Mouse (Mus musculus): ENCODE data around the gene Asl. TPM values are rescaled to one million over a fixed set of nuclear protein-coding genes. Genes with fewer than 3 reads are reported as not detected.
A peak's percentile ranks its signal among the peaks of the same experiment; 100 is the strongest.

Gene Asl
- polyA plus RNA-seq (2015; fragmentation: Nextera tagmentation; extraction: Ambion mirVana): 16.0 and 22.2 TPM in 2 replicates

GRCm38 (mm10) chr5:130029142-130029897 lies at the start of gene Asl, which contains the start of gene Crcp:
Asl (minus strand) TSS chr5:130029247.
Crcp (plus strand) TSS chr5:130029290.
- peaks cover 7% of the 10 kb centered on the region; the same call in 1 of the 2 replicates for H3K27me3 ChIP-seq
- peak within 1 kb of the TSS; percentile 79 for H3K9ac ChIP-seq
- WGBS: 1% methylated on average over 51 of the region's 51 CpGs
- H3K4me2 ChIP-seq: peak within 1 kb of the TSS; percentile 70
- no peaks in the 10 kb centered on the region for H3K36me3 ChIP-seq
- no peaks in the 10 kb centered on the region for H3K9me3 ChIP-seq (replicated peaks)
- peak within 1 kb of the TSS; percentile 91 for H3K4me3 ChIP-seq
- peak within 1 kb of the TSS; percentile 95 for H3K27ac ChIP-seq
- peak; percentile 79 for ATAC-seq (replicated peaks; ENCODE audit: insufficient number of reproducible peaks, insufficient read depth, low FRiP score, low read depth)
- peaks cover 7% of the 10 kb centered on the region for H3K4me1 ChIP-seq (replicated peaks)

GRCm38 (mm10) chr5:130078834-130079156 lies 49.7 kb upstream of the Asl start:
- Histone ChIP-seq H3K4me1 (replicated peaks) (peaks cover 11% of the 10 kb centered on the region), H3K27me3 (peaks cover 8% of the 10 kb centered on the region), H3K36me3 (no peaks in the 10 kb centered on the region), H3K27ac (no peak overlapping the region; the same call in 1 of the 2 replicates), H3K4me2 (peak overlapping the region; percentile 96), H3K4me3 (peak overlapping the region; percentile 73), H3K9ac (peak overlapping the region; percentile 72), H3K9me3 (replicated peaks) (no peaks in the 10 kb centered on the region)
- ATAC-seq (replicated peaks; ENCODE audit: insufficient number of reproducible peaks, insufficient read depth, low FRiP score, low read depth): no peak
- WGBS: 44% methylated on average over 6 of the region's 6 CpGs

- Histone ChIP-seq H3K4me1 (replicated peaks) (peaks cover 11% of the 10 kb centered on the region), H3K4me2 (no peak overlapping the region), H3K27ac (no peak overlapping the region; the same call in 1 of the 2 replicates), H3K9ac (no peak overlapping the region), H3K9me3 (replicated peaks) (no peaks in the 10 kb centered on the region), H3K36me3 (no peaks in the 10 kb centered on the region), H3K4me3 (no peak overlapping the region), H3K27me3 (peaks cover 8% of the 10 kb centered on the region)
- no peak for ATAC-seq (replicated peaks; ENCODE audit: insufficient number of reproducible peaks, insufficient read depth, low FRiP score, low read depth)
- 63% methylated on average over 9 of the region's 9 CpGs for WGBS
Measured at GRCm38 (mm10) chr5:130078096-130078833, 49.2 kb upstream of the Asl start.

DNA sequence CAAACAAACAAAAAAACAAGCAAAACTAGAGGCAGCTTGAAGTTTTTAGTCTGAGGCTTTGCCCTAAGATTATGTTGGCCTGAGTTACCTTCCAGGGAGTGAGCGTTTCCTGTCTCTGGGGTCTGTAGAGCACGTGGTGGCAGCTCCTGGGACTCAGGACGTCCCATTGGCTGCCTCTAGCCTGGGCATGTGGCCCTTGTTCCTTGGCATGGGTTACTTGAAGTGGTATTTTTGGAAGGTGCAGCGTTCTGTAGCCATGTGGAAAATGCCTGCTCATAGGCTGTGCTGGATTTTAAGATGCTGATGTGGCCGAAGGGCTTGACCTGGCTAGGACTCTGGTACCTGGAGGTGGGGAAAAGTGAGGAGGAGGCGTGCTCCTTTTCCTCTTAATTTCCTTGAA lies 47.3 kb upstream of the Asl start:
- Histone ChIP-seq H3K27ac (no peak overlapping the region), H3K9me3 (replicated peaks) (no peaks in the 10 kb centered on the region), H3K4me2 (no peak overlapping the region), H3K9ac (no peak overlapping the region), H3K4me1 (replicated peaks) (peaks cover 11% of the 10 kb centered on the region), H3K4me3 (no peak overlapping the region), H3K27me3 (peaks cover 8% of the 10 kb centered on the region), H3K36me3 (no peaks in the 10 kb centered on the region)
- 51% methylated on average over 6 of the region's 6 CpGs for WGBS
- no peak for ATAC-seq (replicated peaks; ENCODE audit: insufficient number of reproducible peaks, insufficient read depth, low FRiP score, low read depth)

GRCm38 (mm10) chr5:130074491-130074890 lies 45.4 kb upstream of the Asl start:
- Histone ChIP-seq H3K27me3 (peaks cover 16% of the 10 kb centered on the region), H3K36me3 (no peaks in the 10 kb centered on the region), H3K27ac (no peak overlapping the region), H3K4me1 (replicated peaks) (0 out of 2 replicates have a peak, but pooled peaks cover 3% of the 10 kb centered on the region), H3K4me2 (no peak overlapping the region), H3K4me3 (no peak overlapping the region), H3K9me3 (replicated peaks) (no peaks in the 10 kb centered on the region), H3K9ac (no peak overlapping the region)
- 69% methylated on average over 6 of the region's 6 CpGs for WGBS
- ATAC-seq (replicated peaks; ENCODE audit: insufficient number of reproducible peaks, insufficient read depth, low FRiP score, low read depth): no peak

DNA sequence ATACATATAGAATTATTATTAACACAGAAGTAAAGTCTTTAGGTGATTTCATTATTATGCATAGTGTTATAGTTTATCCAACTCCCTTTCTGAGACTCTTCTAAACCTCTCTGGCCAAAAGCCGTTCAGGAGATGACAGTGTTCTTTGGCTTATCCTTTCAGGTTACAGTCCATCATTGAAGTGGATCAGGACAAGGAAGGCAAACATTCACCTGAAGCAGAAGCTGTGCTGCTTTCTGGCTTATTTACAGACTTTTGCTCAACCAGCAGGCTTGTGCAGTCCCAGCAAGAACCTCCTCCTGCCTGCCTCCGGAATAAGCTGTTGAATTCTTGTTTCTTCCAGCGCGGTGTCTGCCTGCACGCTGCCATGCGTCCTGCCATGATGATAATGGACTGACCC lies 44.0 kb upstream of the Asl start, which contains the start of gene Tpst1:
Gene Tpst1, plus strand, starts transcription at position 301 of the 400 bp plus-strand sequence.
- Histone ChIP-seq H3K27ac (no peak within 1 kb of the TSS), H3K36me3 (no peaks in the 10 kb centered on the region), H3K9me3 (replicated peaks) (no peaks in the 10 kb centered on the region), H3K9ac (no peak within 1 kb of the TSS), H3K4me3 (no peak within 1 kb of the TSS), H3K4me1 (replicated peaks) (0 out of 2 replicates have a peak, but pooled peaks cover 3% of the 10 kb centered on the region), H3K4me2 (no peak within 1 kb of the TSS), H3K27me3 (peaks cover 17% of the 10 kb centered on the region)
- 82% methylated on average over 6 of the region's 6 CpGs for WGBS
- no peak for ATAC-seq (replicated peaks; ENCODE audit: insufficient number of reproducible peaks, insufficient read depth, low FRiP score, low read depth)

DNA sequence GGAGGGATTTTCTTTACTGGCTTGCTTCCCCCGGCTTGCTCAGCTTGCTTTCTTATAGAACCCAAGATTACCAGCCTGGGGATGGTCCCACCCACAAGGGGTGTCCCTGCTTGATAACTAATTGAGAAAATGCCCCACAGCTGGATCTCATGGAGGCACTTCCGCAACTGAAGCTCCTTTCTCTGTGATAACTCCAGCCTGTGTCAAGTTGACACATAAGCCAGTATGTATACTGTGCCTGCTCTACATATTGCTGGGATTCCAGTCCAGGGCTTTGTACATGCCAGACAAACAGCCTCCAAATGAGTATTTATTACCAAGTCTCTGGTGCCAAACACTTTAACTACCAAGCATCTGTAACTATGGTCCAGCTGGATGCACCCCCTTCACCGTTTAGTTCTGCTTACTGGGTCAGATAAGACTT lies 38.8 kb upstream of the Asl start:
- no peak overlapping the region for H3K4me2 ChIP-seq
- WGBS: 48% methylated on average over 3 of the region's 3 CpGs
- ATAC-seq (replicated peaks; ENCODE audit: insufficient number of reproducible peaks, insufficient read depth, low FRiP score, low read depth): no peak

DNA sequence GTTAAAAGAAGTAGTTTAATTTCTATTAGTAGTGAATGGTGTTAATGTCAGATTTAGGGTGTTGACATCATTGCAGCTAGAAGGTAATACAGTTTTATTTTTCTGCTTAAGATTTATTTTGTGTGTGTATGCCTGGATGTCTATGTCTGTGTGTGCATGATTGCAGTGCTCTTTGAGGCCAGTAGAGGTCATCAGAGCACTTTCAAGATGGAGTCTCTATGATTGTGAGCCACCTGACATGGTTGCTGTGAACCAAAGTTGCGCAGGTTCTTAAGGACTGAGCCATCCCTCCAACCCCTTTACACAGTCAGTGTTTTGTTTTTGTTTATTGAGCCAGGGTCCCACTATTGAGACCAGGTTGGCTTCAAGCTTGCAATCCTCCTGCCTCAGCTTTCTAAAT lies 36.5 kb upstream of the Asl start:
- Histone ChIP-seq H3K27me3 (peaks cover 6% of the 10 kb centered on the region), H3K27ac (no peak overlapping the region), H3K9me3 (replicated peaks) (no peaks in the 10 kb centered on the region; the same call in 1 of the 2 replicates), H3K36me3 (no peaks in the 10 kb centered on the region), H3K4me3 (no peak overlapping the region), H3K4me2 (no peak overlapping the region), H3K9ac (no peak overlapping the region), H3K4me1 (replicated peaks) (no peaks in the 10 kb centered on the region)
- 93% methylated on average over 1 of the region's 1 CpGs for WGBS
- no peak for ATAC-seq (replicated peaks; ENCODE audit: insufficient number of reproducible peaks, insufficient read depth, low FRiP score, low read depth)

More for the DNA sequence above, 38.8 kb upstream of the Asl start:
- H3K4me1 ChIP-seq (replicated peaks): no peaks in the 10 kb centered on the region
- H3K27me3 ChIP-seq: peaks cover 9% of the 10 kb centered on the region
- H3K27ac ChIP-seq: no peak overlapping the region
- no peaks in the 10 kb centered on the region for H3K36me3 ChIP-seq
- H3K4me3 ChIP-seq: no peak overlapping the region
- no peak overlapping the region for H3K9ac ChIP-seq
- H3K9me3 ChIP-seq (replicated peaks): no peaks in the 10 kb centered on the region; the same call in 1 of the 2 replicates

DNA sequence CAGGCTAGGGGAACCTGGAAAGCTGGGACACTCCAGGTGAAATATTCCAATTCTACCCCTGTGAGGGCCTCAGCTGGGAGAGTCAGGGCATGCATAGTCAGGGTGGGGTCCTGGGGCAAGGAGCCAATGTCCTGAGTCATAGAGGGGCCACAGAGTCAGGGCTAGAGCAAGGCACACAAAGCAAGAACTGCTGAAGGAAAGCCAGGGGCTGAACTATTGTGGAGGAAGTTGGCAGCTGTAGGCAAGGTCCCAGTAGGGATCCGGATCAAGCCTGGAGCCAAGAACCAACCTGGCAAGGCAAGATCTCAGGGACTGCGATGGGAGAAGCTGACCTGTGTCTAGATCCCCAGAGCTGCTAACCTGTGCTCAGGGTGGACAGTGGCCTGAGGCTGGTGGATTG lies 34.7 kb upstream of the Asl start:
- Histone ChIP-seq H3K4me2 (no peak overlapping the region), H3K9me3 (replicated peaks) (no peaks in the 10 kb centered on the region; the same call in 1 of the 2 replicates), H3K4me3 (no peak overlapping the region), H3K36me3 (no peaks in the 10 kb centered on the region), H3K27me3 (no peaks in the 10 kb centered on the region; the same call in 1 of the 2 replicates), H3K27ac (no peak overlapping the region), H3K9ac (no peak overlapping the region), H3K4me1 (replicated peaks) (peaks cover 11% of the 10 kb centered on the region)
- 74% methylated on average over 2 of the region's 2 CpGs for WGBS
- no peak for ATAC-seq (replicated peaks; ENCODE audit: insufficient number of reproducible peaks, insufficient read depth, low FRiP score, low read depth)

DNA sequence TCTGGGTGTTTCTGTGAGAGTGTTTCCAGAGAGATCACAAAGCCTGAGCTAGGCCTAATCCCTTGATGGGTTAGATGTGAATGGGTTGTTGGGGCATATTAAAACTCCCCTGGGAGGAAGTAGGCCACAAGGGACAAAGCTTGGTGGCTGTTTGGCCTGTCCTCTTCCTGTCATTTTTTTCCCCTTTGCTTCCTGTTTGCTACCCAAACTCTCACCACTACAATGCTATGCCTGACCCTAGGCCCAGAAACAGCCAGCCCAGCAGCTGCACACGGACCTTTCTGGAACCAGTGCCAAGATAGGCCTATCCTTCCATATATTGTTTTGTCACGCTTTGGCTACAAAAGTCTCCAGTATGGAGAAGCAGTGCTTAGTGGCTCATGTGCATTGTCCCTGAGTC lies 33.0 kb upstream of the Asl start:
- no peak for ATAC-seq (replicated peaks; ENCODE audit: insufficient number of reproducible peaks, insufficient read depth, low FRiP score, low read depth)
- Histone ChIP-seq H3K4me1 (replicated peaks) (peaks cover 11% of the 10 kb centered on the region), H3K9me3 (replicated peaks) (no peaks in the 10 kb centered on the region; the same call in 1 of the 2 replicates), H3K9ac (no peak overlapping the region), H3K27ac (peak overlapping the region; percentile 52), H3K4me2 (no peak overlapping the region), H3K36me3 (no peaks in the 10 kb centered on the region), H3K4me3 (no peak overlapping the region), H3K27me3 (no peaks in the 10 kb centered on the region)
- WGBS: 59% methylated on average over 2 of the region's 2 CpGs

DNA sequence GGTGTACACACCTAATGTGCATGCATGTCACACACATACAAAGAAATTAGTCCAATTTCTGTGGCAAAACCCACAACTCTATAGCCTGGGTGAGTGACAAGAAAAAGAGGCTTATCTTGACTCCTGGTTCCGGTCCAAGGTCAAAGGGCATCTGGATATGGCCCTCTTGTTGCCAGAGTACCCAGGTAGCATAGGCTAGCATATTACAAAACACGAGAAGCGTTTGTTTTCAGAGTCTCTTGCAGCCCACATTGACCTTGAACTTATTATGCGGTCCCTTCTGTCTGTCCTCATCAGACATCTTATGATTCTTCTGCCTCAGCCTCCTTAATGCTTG lies 31.2 kb upstream of the Asl start:
- H3K36me3 ChIP-seq: 0 out of 2 replicates have a peak, but pooled peaks cover 4% of the 10 kb centered on the region
- H3K27ac ChIP-seq: peak overlapping the region; percentile 79
- H3K9me3 ChIP-seq (replicated peaks): no peaks in the 10 kb centered on the region
- H3K9ac ChIP-seq: no peak overlapping the region
- WGBS: 70% methylated on average over 4 of the region's 4 CpGs
- peaks cover 11% of the 10 kb centered on the region for H3K4me1 ChIP-seq (replicated peaks)
- no peak overlapping the region for H3K4me2 ChIP-seq
- no peak for ATAC-seq (replicated peaks; ENCODE audit: insufficient number of reproducible peaks, insufficient read depth, low FRiP score, low read depth)
- no peaks in the 10 kb centered on the region for H3K27me3 ChIP-seq
- H3K4me3 ChIP-seq: no peak overlapping the region
